Mouse (Mus musculus): ENCODE results near the gene Krtap1-5. TPM values are rescaled to one million over a fixed set of nuclear protein-coding genes. Genes with fewer than 3 reads are reported as not detected.
"Not testable (repeated sequence)": the region's sequence is repeated elsewhere in the genome, so short reads cannot be mapped to it uniquely, and the experiment has no call there.

Krtap1-5 gene
- not detected in 2 replicates for polyA plus RNA-seq (2016; fragmentation: Nextera tagmentation; extraction: Ambion mirVana)

DNA sequence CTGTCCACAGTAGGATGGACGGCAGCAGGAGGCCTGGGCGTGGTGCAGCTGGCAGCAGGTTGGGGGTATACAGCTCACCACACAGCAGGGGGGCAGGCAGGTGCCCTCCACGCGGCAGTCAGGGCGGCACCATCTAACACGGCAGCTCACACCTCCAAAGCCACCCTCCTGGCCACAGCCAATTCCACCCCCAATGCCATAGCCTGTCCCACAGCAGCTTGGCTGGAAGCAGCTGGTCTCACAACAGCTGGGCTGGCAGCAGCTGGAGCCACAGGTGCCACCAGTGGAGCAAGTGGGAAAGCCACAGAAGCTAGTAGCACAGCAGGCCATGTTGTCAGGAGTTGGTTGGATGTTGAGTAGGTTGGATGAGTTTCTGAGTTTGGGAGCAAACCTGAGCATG is at the start of gene Krtap1-5:
Gene Krtap1-5, minus strand, starts transcription at position 381 of the 400 bp plus-strand sequence.
- Histone ChIP-seq H3K36me3 (no peaks in the 10 kb centered on the region), H3K4me3 (no peak within 1 kb of the TSS), H3K9me3 (no peaks in the 10 kb centered on the region), H3K9ac (replicated peaks) (no peak within 1 kb of the TSS), H3K27me3 (no peaks in the 10 kb centered on the region), H3K27ac (replicated peaks) (no peak within 1 kb of the TSS), H3K4me1 (no peaks in the 10 kb centered on the region), H3K4me2 (replicated peaks) (no peak within 1 kb of the TSS)
- no peak for ATAC-seq (ENCODE audit: low FRiP score, low read depth)
- 96% methylated on average over 6 of the region's 6 CpGs for WGBS

DNA sequence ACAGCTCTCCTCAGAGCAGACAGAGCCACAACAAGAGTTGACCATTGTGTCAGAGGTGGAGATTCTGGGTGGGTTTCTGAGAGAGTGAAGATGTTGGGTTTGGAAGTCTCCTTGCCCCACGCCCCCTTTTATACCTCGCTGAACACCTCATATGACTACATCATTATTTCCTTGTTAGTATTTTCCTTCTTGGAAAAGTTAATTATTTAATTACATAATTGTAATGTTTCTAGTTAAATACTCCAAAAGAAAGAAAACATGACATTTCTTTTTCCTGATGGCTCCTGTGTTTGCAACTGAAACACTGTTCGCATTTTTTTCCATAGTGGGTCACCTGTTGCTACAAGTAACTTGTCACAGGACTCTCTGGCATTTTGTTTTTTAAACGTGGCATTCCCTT is 47.3 kb upstream of the Krtap1-5 start, which contains the start of gene Krtap4-1:
Gene Krtap4-1, minus strand, starts transcription at position 101 of the 400 bp plus-strand sequence.
- WGBS = 83% methylated on average over 4 of the region's 4 CpGs
- no peaks in the 10 kb centered on the region for H3K9me3 ChIP-seq

DNA sequence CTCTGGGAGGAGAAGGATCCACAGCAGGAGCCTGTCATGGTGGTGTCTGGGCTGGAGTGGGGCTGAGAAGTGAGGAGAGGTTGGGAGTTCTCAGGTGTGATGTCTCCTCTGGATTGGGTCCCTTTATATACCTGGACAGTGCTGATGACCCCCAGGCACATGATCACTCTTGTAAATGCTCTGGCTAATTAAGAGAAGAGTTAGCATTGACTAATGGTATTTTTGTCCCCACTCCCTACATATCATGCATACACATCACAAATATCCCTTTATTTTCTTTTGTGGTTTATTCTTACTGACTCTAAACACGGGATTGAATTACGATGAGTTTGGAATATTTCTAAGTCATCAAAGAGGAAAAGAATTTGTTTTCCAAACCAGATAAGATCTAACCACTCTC is 39.5 kb upstream of the Krtap1-5 start, which contains the start of gene Gm11562:
Gene Gm11562, minus strand, starts transcription at position 101 of the 400 bp plus-strand sequence.
- Histone ChIP-seq H3K9me3 (no peaks in the 10 kb centered on the region), H3K27me3 (no peaks in the 10 kb centered on the region), H3K4me2 (replicated peaks) (no peak within 1 kb of the TSS), H3K27ac (replicated peaks) (no peak within 1 kb of the TSS), H3K9ac (replicated peaks) (no peak within 1 kb of the TSS), H3K36me3 (no peaks in the 10 kb centered on the region), H3K4me3 (no peak within 1 kb of the TSS), H3K4me1 (no peaks in the 10 kb centered on the region)
- no peak for ATAC-seq (ENCODE audit: low FRiP score, low read depth)
- WGBS = 87% methylated on average over 2 of the region's 2 CpGs

More for the DNA sequence above, 47.3 kb upstream of the Krtap1-5 start, which contains the start of gene Krtap4-1:
- Histone ChIP-seq H3K4me1 (no peaks in the 10 kb centered on the region), H3K27me3 (no peaks in the 10 kb centered on the region), H3K36me3 (no peaks in the 10 kb centered on the region), H3K4me2 (replicated peaks) (no peak within 1 kb of the TSS), H3K4me3 (no peak within 1 kb of the TSS), H3K9ac (replicated peaks) (no peak within 1 kb of the TSS), H3K27ac (replicated peaks) (no peak within 1 kb of the TSS)
- no peak for ATAC-seq (ENCODE audit: low FRiP score, low read depth)

DNA sequence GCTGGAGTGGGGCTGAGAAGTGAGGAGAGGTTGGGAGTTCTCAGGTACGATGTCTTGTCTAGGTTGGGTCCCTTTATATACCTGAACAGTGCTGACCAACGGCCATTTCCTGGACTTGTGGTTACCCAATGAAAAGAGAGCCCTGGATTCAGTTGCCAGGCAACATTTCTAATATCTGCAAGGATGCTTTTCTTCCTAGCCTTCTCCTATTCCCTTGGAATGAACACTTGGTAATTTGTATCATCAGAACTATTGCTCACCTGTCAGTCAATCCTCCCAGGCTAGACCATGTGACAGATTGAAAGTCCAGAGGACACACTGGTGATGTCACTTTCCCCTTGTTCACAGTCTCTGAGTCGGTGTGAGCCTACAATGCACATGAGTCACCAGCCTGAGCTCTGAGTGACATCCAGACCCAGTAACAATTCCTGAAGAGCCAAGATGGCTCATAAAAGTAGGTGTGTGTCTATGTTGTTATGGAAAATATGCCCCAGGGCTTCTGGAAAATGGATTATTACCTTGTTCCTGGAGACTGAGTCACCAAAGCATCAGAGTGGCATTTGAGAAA is 34.1 kb upstream of the Krtap1-5 start, which contains the start of gene Krtap2-4:
Gene Krtap2-4, minus strand, starts transcription at position 51 of the 568 bp plus-strand sequence.
- H3K27ac ChIP-seq (replicated peaks) = no peak within 1 kb of the TSS
- ATAC-seq (ENCODE audit: low FRiP score, low read depth) = no peak
- H3K36me3 ChIP-seq = no peaks in the 10 kb centered on the region
- H3K4me1 ChIP-seq = no peaks in the 10 kb centered on the region
- no peaks in the 10 kb centered on the region for H3K9me3 ChIP-seq
- H3K4me2 ChIP-seq (replicated peaks) = no peak within 1 kb of the TSS
- no peak within 1 kb of the TSS for H3K4me3 ChIP-seq
- no peak within 1 kb of the TSS for H3K9ac ChIP-seq (replicated peaks)
- no peaks in the 10 kb centered on the region for H3K27me3 ChIP-seq
- 81% methylated on average over 3 of the region's 3 CpGs for WGBS

DNA sequence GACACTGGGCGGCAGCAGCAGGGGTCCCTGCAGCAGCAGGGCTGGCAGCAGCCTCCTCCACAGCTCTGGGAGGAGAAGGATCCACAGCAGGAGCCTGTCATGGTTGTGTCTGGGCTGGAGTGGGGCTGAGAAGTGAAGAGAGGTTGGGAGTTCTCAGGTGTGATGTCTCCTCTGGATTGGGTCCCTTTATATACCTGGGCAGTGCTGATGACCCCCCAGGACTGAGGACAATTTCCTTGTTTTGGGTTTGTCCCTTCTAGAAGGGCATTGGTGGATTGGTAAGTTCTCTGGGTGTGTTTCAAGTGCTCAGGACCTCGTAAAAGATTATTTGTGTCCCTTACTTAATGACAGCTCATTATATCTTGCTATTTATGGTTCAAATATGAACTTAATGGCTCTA is 29.3 kb upstream of the Krtap1-5 start, which contains the start of gene Gm11937:
Gene Gm11937, minus strand, starts transcription at position 101 of the 400 bp plus-strand sequence.
- not testable (repeated sequence) for H3K9ac ChIP-seq (replicated peaks); ATAC-seq (ENCODE audit: low FRiP score, low read depth); H3K27ac ChIP-seq (replicated peaks); H3K36me3 ChIP-seq; H3K4me3 ChIP-seq; H3K4me2 ChIP-seq (replicated peaks); H3K4me1 ChIP-seq; H3K9me3 ChIP-seq; H3K27me3 ChIP-seq
- WGBS = 73% methylated on average over 1 of the region's 2 CpGs

DNA sequence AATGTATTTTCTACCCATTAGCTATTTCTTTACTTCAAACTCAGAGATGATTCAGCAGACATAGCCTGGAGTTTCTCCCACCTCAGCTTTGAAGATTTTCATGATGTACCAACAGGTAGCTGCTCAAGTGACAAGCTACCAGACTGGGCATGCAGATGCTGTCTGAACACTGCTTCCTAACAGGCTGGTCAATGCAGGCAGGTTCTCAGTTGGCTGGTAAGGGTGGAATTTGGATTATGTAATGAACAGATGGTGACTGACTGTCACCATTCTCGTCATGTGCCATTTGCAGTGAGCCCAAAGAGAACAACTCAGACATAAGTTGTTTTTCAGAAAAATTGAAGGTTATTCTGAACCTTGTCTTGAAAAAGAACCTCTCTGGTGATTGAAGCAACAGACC is 28.3 kb upstream of the Krtap1-5 start:
- Histone ChIP-seq H3K9me3 (no peaks in the 10 kb centered on the region), H3K4me1 (no peaks in the 10 kb centered on the region), H3K4me3 (no peak overlapping the region), H3K36me3 (no peaks in the 10 kb centered on the region), H3K4me2 (replicated peaks) (no peak overlapping the region), H3K27ac (replicated peaks) (no peak overlapping the region), H3K9ac (replicated peaks) (no peak overlapping the region), H3K27me3 (no peaks in the 10 kb centered on the region)
- WGBS = 69% methylated on average over 1 of the region's 1 CpGs
- ATAC-seq (ENCODE audit: low FRiP score, low read depth) = no peak

DNA sequence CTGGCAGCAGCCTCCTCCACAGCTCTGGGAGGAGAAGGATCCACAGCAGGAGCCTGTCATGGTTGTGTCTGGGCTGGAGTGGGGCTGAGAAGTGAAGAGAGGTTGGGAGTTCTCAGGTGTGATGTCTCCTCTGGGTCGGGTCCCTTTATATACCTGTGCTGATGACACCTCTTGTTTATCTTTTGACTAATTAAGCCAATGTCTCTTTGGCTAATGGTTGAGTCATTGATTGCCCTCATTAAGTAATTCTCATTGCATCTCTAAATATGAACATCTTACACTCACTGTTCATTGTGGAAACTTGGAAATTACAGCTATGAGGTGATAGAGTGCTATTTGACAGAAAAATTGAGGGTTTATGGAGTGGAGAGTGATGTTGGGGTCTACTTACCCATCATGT is 22.4 kb upstream of the Krtap1-5 start, which contains the start of gene Gm11938:
Gene Gm11938, minus strand, starts transcription at position 101 of the 400 bp plus-strand sequence.
- H3K27me3 ChIP-seq; H3K9ac ChIP-seq (replicated peaks); H3K4me3 ChIP-seq; H3K36me3 ChIP-seq; H3K27ac ChIP-seq (replicated peaks); ATAC-seq (ENCODE audit: low FRiP score, low read depth); H3K4me1 ChIP-seq; H3K9me3 ChIP-seq; H3K4me2 ChIP-seq (replicated peaks): not testable (repeated sequence)
- 68% methylated on average over 1 of the region's 1 CpGs for WGBS

DNA sequence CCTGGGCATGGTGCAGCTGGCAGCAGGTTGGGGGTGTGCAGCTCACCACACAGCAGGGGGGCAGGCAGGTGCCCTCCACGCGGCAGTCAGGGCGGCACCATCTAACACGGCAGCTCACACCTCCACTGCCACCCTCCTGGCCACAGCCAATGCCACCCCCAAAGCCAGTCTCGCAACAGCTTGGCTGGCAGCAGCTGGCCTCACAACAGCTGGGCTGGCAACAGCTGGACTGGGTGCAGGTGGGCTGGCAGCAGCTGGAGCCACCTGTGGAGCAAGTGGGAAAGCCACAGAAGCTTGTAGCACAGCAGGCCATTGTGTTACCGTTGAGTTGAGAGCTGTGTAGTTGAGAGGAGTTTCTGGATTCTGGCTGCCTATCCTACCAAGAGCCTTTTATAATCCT is 16.9 kb upstream of the Krtap1-5 start, which contains the start of gene Krtap9-3:
Gene Krtap9-3, minus strand, starts transcription at position 364 of the 400 bp plus-strand sequence.
- not testable (repeated sequence) for H3K4me1 ChIP-seq; ATAC-seq (ENCODE audit: low FRiP score, low read depth); H3K27me3 ChIP-seq; H3K27ac ChIP-seq (replicated peaks); H3K9me3 ChIP-seq; H3K4me2 ChIP-seq (replicated peaks); H3K4me3 ChIP-seq; H3K9ac ChIP-seq (replicated peaks); H3K36me3 ChIP-seq
- WGBS = 87% methylated on average over 6 of the region's 6 CpGs

DNA sequence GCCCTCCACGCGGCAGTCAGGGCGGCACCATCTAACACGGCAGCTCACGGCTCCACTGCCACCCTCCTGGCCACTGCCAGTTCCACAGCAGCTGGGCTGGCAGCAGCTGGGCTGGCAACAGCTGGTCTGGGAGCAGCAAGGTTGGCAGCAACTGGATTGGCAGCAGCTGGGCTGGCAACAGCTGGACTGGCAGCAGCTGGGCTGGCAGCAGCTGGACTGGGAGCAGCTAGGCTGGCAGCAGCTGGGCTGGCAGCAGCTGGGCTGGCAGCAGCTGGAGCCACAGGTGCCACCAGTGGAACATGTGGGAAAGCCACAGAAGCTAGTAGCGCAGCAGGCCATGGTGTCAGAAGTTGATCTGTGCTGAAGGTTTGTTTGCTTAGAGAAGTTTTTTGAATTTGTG is 10.2 kb upstream of the Krtap1-5 start, which contains the start of gene Krtap1-3:
Gene Krtap1-3, minus strand, starts transcription at position 359 of the 400 bp plus-strand sequence.
- Histone ChIP-seq H3K4me2 (replicated peaks) (no peak within 1 kb of the TSS), H3K4me3 (no peak within 1 kb of the TSS), H3K27me3 (no peaks in the 10 kb centered on the region), H3K4me1 (no peaks in the 10 kb centered on the region), H3K36me3 (no peaks in the 10 kb centered on the region), H3K9me3 (no peaks in the 10 kb centered on the region), H3K27ac (replicated peaks) (no peak within 1 kb of the TSS), H3K9ac (replicated peaks) (no peak within 1 kb of the TSS)
- 88% methylated on average over 6 of the region's 6 CpGs for WGBS
- ATAC-seq (ENCODE audit: low FRiP score, low read depth) = no peak

DNA sequence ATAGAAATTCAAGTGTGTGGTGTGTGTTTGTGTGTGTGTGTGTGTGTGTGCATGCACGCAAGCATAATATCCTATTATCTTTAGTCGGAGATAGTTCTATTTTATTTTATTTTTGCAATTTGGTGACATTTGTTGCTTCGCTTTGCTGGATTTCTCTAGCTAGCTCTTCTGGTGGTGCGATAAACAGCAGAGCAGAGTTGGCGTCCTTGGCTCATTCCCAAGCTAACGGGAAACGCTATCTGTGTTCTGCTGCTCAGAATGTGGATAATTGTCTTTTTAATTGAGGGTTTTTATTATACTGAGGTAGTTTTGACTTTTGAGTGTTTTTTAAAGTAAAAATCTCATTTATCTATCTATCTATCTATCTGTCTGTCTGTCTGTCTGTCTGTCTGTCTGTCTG is 4.3 kb upstream of the Krtap1-5 start:
- no peak for ATAC-seq (ENCODE audit: low FRiP score, low read depth)
- no peak overlapping the region for H3K27ac ChIP-seq (replicated peaks)
- no peak overlapping the region for H3K4me3 ChIP-seq
- no peaks in the 10 kb centered on the region for H3K36me3 ChIP-seq
- H3K9ac ChIP-seq (replicated peaks) = no peak overlapping the region
- WGBS = 92% methylated on average over 7 of the region's 7 CpGs
- no peak overlapping the region for H3K4me2 ChIP-seq (replicated peaks)
- H3K9me3 ChIP-seq = no peaks in the 10 kb centered on the region
- no peaks in the 10 kb centered on the region for H3K4me1 ChIP-seq
- H3K27me3 ChIP-seq = no peaks in the 10 kb centered on the region

DNA sequence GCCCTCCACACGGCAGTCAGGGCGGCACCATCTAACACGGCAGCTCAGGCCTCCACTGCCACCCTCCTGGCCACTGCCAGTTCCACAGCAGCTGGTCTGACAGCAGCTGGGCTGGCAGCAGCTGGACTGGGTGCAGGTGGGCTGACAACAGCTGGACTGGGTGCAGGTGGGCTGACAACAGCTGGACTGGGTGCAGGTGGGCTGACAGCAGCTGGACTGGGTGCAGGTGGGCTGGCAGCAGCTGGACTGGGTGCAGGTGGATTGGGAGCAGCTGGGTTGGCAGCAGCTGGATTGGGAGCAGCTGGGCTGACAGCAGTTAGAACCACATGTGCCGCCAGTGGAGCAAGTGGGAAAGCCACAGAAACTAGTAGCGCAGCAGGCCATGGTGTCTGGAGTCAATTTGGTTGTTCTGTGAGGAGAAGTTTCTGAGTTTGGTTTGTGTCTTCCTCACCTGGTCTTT is 2.5 kb upstream of the Krtap1-5 start, which contains the start of gene Krtap1-4:
Gene Krtap1-4, minus strand, starts transcription at position 410 of the 460 bp plus-strand sequence.
- 87% methylated on average over 5 of the region's 5 CpGs for WGBS
- Histone ChIP-seq H3K4me1 (no peaks in the 10 kb centered on the region), H3K9me3 (no peaks in the 10 kb centered on the region), H3K4me2 (replicated peaks) (no peak within 1 kb of the TSS), H3K9ac (replicated peaks) (no peak within 1 kb of the TSS), H3K36me3 (no peaks in the 10 kb centered on the region), H3K27ac (replicated peaks) (no peak within 1 kb of the TSS), H3K4me3 (no peak within 1 kb of the TSS), H3K27me3 (no peaks in the 10 kb centered on the region)
- no peak for ATAC-seq (ENCODE audit: low FRiP score, low read depth)

DNA sequence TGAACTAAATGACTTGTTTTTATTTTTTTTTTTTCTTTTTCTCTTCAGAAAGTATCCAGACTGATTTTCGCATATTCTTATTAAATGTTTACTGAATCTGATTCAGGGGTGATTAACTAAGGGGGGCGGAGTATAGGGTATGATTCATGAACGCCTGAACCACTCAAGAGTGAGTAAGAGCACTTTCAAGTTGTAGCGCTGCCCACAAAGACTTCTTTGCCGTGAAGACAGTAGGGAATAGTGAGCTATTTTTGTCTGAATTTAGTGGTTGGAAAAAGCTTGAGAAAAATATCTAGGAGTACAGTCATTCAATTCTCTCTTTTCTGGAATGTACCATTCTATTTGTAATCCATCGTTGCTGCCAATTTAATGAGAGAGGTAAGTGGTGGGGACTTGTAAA is 748 bp upstream of the Krtap1-5 start:
- no peak overlapping the region for H3K4me3 ChIP-seq
- no peak overlapping the region for H3K27ac ChIP-seq (replicated peaks)
- no peaks in the 10 kb centered on the region for H3K9me3 ChIP-seq
- H3K36me3 ChIP-seq = no peaks in the 10 kb centered on the region
- no peak for ATAC-seq (ENCODE audit: low FRiP score, low read depth)
- no peaks in the 10 kb centered on the region for H3K27me3 ChIP-seq
- no peak overlapping the region for H3K4me2 ChIP-seq (replicated peaks)
- 91% methylated on average over 6 of the region's 6 CpGs for WGBS
- H3K4me1 ChIP-seq = no peaks in the 10 kb centered on the region
- H3K9ac ChIP-seq (replicated peaks) = no peak overlapping the region
